Mouse (Mus musculus) forebrain, embryonic 11.5 days (tissue): ENCODE results near the gene Kazn. TPM values are rescaled to one million over a fixed set of nuclear protein-coding genes. Genes with fewer than 3 reads are reported as not detected.

Experiments used
- ATAC-seq: fragments of 200-750 bp; cut with Nextera tagmentation; replicated peaks from 2 replicates; pipeline ENCODE4 v1.8.0; 2017; ENCODE audit warnings: moderate TSS enrichment; ENCODE audit not compliant: low FRiP score
- DNase-seq: peaks from one replicate; pipeline ENCODE4 v3.0.0-alpha.2; 2017; ENCODE audit warnings: low spot score
- H3K27ac ChIP-seq: fragments of 300-500 bp; sonication (generic); 2 replicates; pipeline ENCODE4 v1.5.1; 2014; ENCODE audit warnings: low read depth, low read length
- H3K27me3 ChIP-seq: fragments of 300-500 bp; sonication (generic); 2 replicates; pipeline ENCODE4 v1.6.1; 2014; ENCODE audit warnings: mild to moderate bottlenecking, low read length, mixed read lengths; ENCODE audit not compliant: control insufficient read depth, insufficient read depth
- H3K36me3 ChIP-seq: fragments of 300-500 bp; sonication (generic); 2 replicates; pipeline ENCODE4 v1.6.1; 2014; ENCODE audit warnings: mild to moderate bottlenecking, low read length, moderate library complexity, mixed read lengths; ENCODE audit not compliant: control insufficient read depth, insufficient read depth
- H3K4me1 ChIP-seq: fragments of 300-500 bp; sonication (generic); replicated peaks from 2 replicates; pipeline ENCODE4 v1.6.1; 2014; ENCODE audit warnings: low read length, mixed read lengths; ENCODE audit not compliant: control insufficient read depth, insufficient read depth
- H3K4me2 ChIP-seq: fragments of 300-500 bp; sonication (generic); 2 replicates; pipeline ENCODE4 v1.6.1; 2014; ENCODE audit warnings: low read depth, mild to moderate bottlenecking, low read length, moderate library complexity, mixed read lengths; ENCODE audit not compliant: severe bottlenecking
- H3K4me3 ChIP-seq: fragments of 300-500 bp; sonication (generic); 2 replicates; pipeline ENCODE4 v1.5.1; 2014; ENCODE audit warnings: low read depth, low read length
- H3K9ac ChIP-seq: fragments of 300-500 bp; sonication (generic); 2 replicates; pipeline ENCODE4 v1.6.1; 2014; ENCODE audit warnings: low read length
- H3K9me3 ChIP-seq: fragments of 300-500 bp; sonication (generic); 2 replicates; pipeline ENCODE4 v1.6.1; 2016; ENCODE audit warnings: low read length, mixed read lengths; ENCODE audit not compliant: control insufficient read depth
- WGBS: fragments of 180-500 bp; shearing (Covaris S2); extraction: QIAGEN DNeasy Blood & Tissue Kit; methylation state at CpG from one replicate; pipeline ENCODE4 v1.1.7; 2014; 5-methylcytosine and 5-hydroxymethylcytosine counted together
- polyA plus RNA-seq: library from polyadenylated mRNA; unstranded; fragments of >200 nt; fragmentation: Nextera tagmentation; extraction: Ambion mirVana; gene quantifications from 2 replicates; pipeline ENCODE4 v1.2.1, GENCODE M21; 2014

Gene Kazn
- polyA plus RNA-seq, 1 experiment from 2014 or later: 18.1 TPM

DNA sequence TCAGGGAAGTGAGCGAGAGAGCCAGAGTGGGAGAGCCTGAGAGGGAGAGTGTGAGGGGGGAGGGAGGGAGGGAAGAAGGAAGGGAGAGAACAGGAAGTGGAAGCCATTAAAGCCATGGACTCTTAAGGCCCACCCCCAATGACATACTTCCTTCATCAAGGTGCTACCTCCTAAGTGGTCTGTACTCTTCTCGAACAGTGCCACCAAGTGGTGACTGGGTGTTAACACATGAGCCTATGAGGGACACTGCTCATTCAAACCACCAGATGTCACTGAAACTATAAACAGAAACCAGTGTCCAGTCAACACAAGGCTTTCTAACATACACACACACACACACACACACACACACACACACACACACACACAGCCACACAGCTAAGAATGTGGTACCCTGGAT lies 77.1 kb downstream of the Kazn start:
- H3K4me1 ChIP-seq: peaks cover 8% of the 10 kb centered on the region; the same call in 1 of the 2 replicates
- 100% methylated on average over 2 of the region's 2 CpGs for WGBS
- no peak for ATAC-seq

GRCm38 (mm10) chr4:142160041-142160440 lies 79.2 kb downstream of the Kazn start:
- ATAC-seq: no peak
- peak; percentile 62 for DNase-seq
- Histone ChIP-seq H3K4me3 (no peak overlapping the region), H3K4me2 (no peak overlapping the region), H3K36me3 (no peaks in the 10 kb centered on the region; the same call in 1 of the 2 replicates), H3K9ac (no peak overlapping the region), H3K4me1 (no peaks in the 10 kb centered on the region), H3K9me3 (no peaks in the 10 kb centered on the region), H3K27ac (no peak overlapping the region), H3K27me3 (no peaks in the 10 kb centered on the region)
- WGBS: 50% methylated on average over 8 of the region's 8 CpGs

More for the DNA sequence above, 77.1 kb downstream of the Kazn start:
- Histone ChIP-seq H3K4me2 (no peak overlapping the region), H3K27ac (no peak overlapping the region), H3K9me3 (no peaks in the 10 kb centered on the region), H3K9ac (no peak overlapping the region), H3K4me3 (no peak overlapping the region), H3K27me3 (no peaks in the 10 kb centered on the region), H3K36me3 (no peaks in the 10 kb centered on the region; the same call in 1 of the 2 replicates)
- DNase-seq: no peak

DNA sequence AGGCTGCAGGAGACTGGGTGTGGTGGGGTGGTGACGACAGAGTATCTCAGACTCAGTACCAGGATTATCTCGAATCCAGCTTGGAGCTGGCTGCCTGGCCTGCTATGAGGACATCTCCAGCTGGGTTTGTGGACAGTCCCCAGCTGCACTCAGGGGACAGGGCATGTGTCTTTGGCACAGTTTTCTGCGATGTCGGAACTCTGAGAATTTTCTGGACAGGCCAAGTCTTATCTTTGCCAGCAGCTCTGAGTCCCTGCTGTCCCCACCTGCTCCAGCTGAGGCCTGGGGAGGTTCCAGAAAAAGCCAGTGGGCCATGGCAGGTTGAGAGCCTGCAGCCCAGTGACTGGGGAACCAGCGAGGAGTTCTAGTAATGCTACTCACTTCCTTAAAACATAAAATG lies 82.7 kb downstream of the Kazn start:
- no peaks in the 10 kb centered on the region for H3K36me3 ChIP-seq
- WGBS: 89% methylated on average over 5 of the region's 5 CpGs

DNA sequence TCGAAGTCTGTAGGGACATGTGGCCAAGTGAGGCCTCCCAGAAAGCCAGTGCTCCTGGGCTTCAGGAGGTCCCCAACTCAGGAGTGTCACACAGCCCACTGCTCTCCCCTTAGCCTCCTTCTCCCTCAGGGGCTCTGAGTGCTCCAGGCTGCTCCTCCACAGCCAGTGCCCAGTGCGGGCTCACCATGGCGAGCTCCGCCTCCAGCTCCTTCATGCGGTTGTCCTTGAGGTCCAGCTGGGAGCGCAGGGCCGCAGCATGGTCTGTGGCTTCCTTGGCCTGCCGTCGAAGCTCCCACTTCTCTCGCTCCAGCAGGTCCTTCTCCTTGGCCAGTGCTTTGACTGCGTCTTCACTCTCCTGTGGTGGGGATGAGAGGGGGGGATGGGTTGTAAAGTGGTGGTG lies 85.0 kb downstream of the Kazn start:
- Histone ChIP-seq H3K27me3 (no peaks in the 10 kb centered on the region), H3K4me1 (no peaks in the 10 kb centered on the region), H3K36me3 (no peaks in the 10 kb centered on the region), H3K9me3 (no peaks in the 10 kb centered on the region), H3K4me3 (no peak overlapping the region), H3K9ac (no peak overlapping the region), H3K27ac (no peak overlapping the region), H3K4me2 (no peak overlapping the region)
- ATAC-seq (no peak), DNase-seq (no peak)
- WGBS: 71% methylated on average over 11 of the region's 11 CpGs

More for the DNA sequence above, 82.7 kb downstream of the Kazn start:
- H3K4me2 ChIP-seq: no peak overlapping the region
- DNase-seq (no peak), ATAC-seq (no peak)
- no peak overlapping the region for H3K9ac ChIP-seq
- H3K4me3 ChIP-seq: no peak overlapping the region
- H3K4me1 ChIP-seq: no peaks in the 10 kb centered on the region
- no peaks in the 10 kb centered on the region for H3K9me3 ChIP-seq
- H3K27me3 ChIP-seq: no peaks in the 10 kb centered on the region
- H3K27ac ChIP-seq: no peak overlapping the region

- peak; percentile 91 for DNase-seq
- 4% methylated on average over 2 of the region's 2 CpGs for WGBS
- Histone ChIP-seq H3K4me2 (no peak overlapping the region), H3K36me3 (no peaks in the 10 kb centered on the region), H3K9ac (no peak overlapping the region), H3K4me3 (no peak overlapping the region), H3K4me1 (no peaks in the 10 kb centered on the region), H3K27ac (no peak overlapping the region), H3K9me3 (no peaks in the 10 kb centered on the region), H3K27me3 (no peaks in the 10 kb centered on the region)
- peak; percentile 74 for ATAC-seq
Observed at GRCm38 (mm10) chr4:142153526-142153925, 85.7 kb downstream of the Kazn start.

GRCm38 (mm10) chr4:142152733-142153422 lies 86.3 kb downstream of the Kazn start:
- H3K27me3 ChIP-seq: no peaks in the 10 kb centered on the region
- DNase-seq (no peak), ATAC-seq (no peak)
- no peaks in the 10 kb centered on the region for H3K36me3 ChIP-seq
- no peaks in the 10 kb centered on the region for H3K9me3 ChIP-seq
- no peak overlapping the region for H3K4me2 ChIP-seq
- H3K4me1 ChIP-seq: no peaks in the 10 kb centered on the region
- H3K27ac ChIP-seq: no peak overlapping the region
- WGBS: 69% methylated on average over 8 of the region's 8 CpGs
- H3K9ac ChIP-seq: no peak overlapping the region
- no peak overlapping the region for H3K4me3 ChIP-seq

GRCm38 (mm10) chr4:142150086-142150485 lies 89.1 kb downstream of the Kazn start:
- 69% methylated on average over 2 of the region's 2 CpGs for WGBS
- no peaks in the 10 kb centered on the region for H3K36me3 ChIP-seq

GRCm38 (mm10) chr4:142149202-142149601 lies 90.0 kb downstream of the Kazn start:
- Histone ChIP-seq H3K9ac (no peak overlapping the region), H3K4me2 (no peak overlapping the region), H3K4me1 (no peaks in the 10 kb centered on the region), H3K27me3 (no peaks in the 10 kb centered on the region), H3K27ac (no peak overlapping the region), H3K36me3 (no peaks in the 10 kb centered on the region), H3K4me3 (no peak overlapping the region), H3K9me3 (no peaks in the 10 kb centered on the region)
- DNase-seq (no peak), ATAC-seq (no peak)
- 72% methylated on average over 9 of the region's 9 CpGs for WGBS

More at GRCm38 (mm10) chr4:142150086-142150485, 89.1 kb downstream of the Kazn start:
- no peaks in the 10 kb centered on the region for H3K27me3 ChIP-seq
- no peak overlapping the region for H3K27ac ChIP-seq
- no peak overlapping the region for H3K4me3 ChIP-seq
- ATAC-seq: no peak
- DNase-seq: no peak
- H3K4me1 ChIP-seq: no peaks in the 10 kb centered on the region
- H3K9ac ChIP-seq: no peak overlapping the region
- H3K4me2 ChIP-seq: no peak overlapping the region
- no peaks in the 10 kb centered on the region for H3K9me3 ChIP-seq

GRCm38 (mm10) chr4:142147671-142148070 lies 91.5 kb downstream of the Kazn start:
- DNase-seq: no peak
- H3K4me3 ChIP-seq: no peak overlapping the region
- H3K27ac ChIP-seq: no peak overlapping the region
- H3K9ac ChIP-seq: no peak overlapping the region
- no peaks in the 10 kb centered on the region for H3K27me3 ChIP-seq
- ATAC-seq: no peak
- no peaks in the 10 kb centered on the region for H3K4me1 ChIP-seq
- H3K36me3 ChIP-seq: no peaks in the 10 kb centered on the region; the same call in 1 of the 2 replicates
- H3K9me3 ChIP-seq: no peaks in the 10 kb centered on the region
- H3K4me2 ChIP-seq: no peak overlapping the region
- 96% methylated on average over 10 of the region's 10 CpGs for whole genome bisulfite sequencing
